Mouse (Mus musculus): Measurements from ENCODE around the gene Lmf2.

- TF ChIP-seq POLR2A (IDR thresholded peaks at IDR 0.05; ENCODE audit: low read depth, low read length) (no peak), CTCF (IDR thresholded peaks at IDR 0.05; ENCODE audit: extremely low read depth, insufficient read length, insufficient replicate concordance, low read depth, low read length) (no peak)
Observed at GRCm38 (mm10) chr15:89352054-89352453, 3.4 kb downstream of the Lmf2 start.

All from small intestine, adult 2 months (tissue).